Mouse (Mus musculus) CH12.LX (cell line): ENCODE results near the gene Mrpl52.

Experiments used
- BHLHE40 ChIP-seq: IDR thresholded peaks from 2 replicates; pipeline ENCODE4 v1.6.1; 2011; ENCODE audit warnings: mild to moderate bottlenecking, low read depth, low read length, improper control_type of control experiment
- CTCF ChIP-seq, 2 experiments: IDR thresholded peaks in 1 of 2; conservative IDR thresholded peaks in 1 of 2; 2 replicates each; pipeline ENCODE4 v1.5.1; 2011 to 2012; ENCODE audit warnings: low read depth in 2 of 2, low read length in 2 of 2, improper control_type of control experiment in 1 of 2, inconsistent platforms in 1 of 2, mild to moderate bottlenecking in 1 of 2, moderate library complexity in 1 of 2
- EP300 ChIP-seq: IDR thresholded peaks from 2 replicates; pipeline ENCODE4 v1.6.1; 2011; ENCODE audit warnings: low read length, improper control_type of control experiment
- GABPA ChIP-seq: IDR thresholded peaks from 2 replicates; pipeline ENCODE4 v1.6.1; 2012; ENCODE audit warnings: low read depth, low read length, improper control_type of control experiment, inconsistent platforms; ENCODE audit not compliant: insufficient replicate concordance
- KAT2A ChIP-seq: IDR thresholded peaks from 2 replicates; pipeline ENCODE4 v1.6.1; 2012; ENCODE audit warnings: low read length, improper control_type of control experiment, inconsistent platforms; ENCODE audit not compliant: insufficient replicate concordance
- POLR2AphosphoS2 ChIP-seq: IDR thresholded peaks from 2 replicates; pipeline ENCODE4 v1.6.1; 2011; ENCODE audit warnings: low read depth, low read length, improper control_type of control experiment
- TCF12 ChIP-seq: IDR thresholded peaks from 2 replicates; pipeline ENCODE4 v1.6.1; 2014; ENCODE audit warnings: low read depth, mild to moderate bottlenecking, inconsistent platforms, low read length, improper control_type of control experiment
- USF1 ChIP-seq: IDR thresholded peaks from 2 replicates; pipeline ENCODE4 v1.6.1; 2014; ENCODE audit warnings: low read depth, mild to moderate bottlenecking, inconsistent platforms, low read length, improper control_type of control experiment
- ZNF384 ChIP-seq: IDR thresholded peaks from 2 replicates; pipeline ENCODE4 v1.6.1; 2012; ENCODE audit warnings: low read depth, low read length, improper control_type of control experiment, inconsistent platforms

GRCm38 (mm10) chr14:54440538-54440937, 13.8 kb downstream of the Mrpl52 start:
- TF ChIP-seq CTCF (conservative IDR thresholded peaks at IDR 0.05 in 1 of 2, IDR thresholded peaks at IDR 0.05 in 1 of 2; ENCODE audit: low read depth in 2 of 2, low read length in 2 of 2) (no peak), KAT2A (no peak), ZNF384 (no peak), EP300 (no peak), TCF12 (no peak), GABPA (no peak), POLR2AphosphoS2 (no peak), BHLHE40 (no peak), USF1 (no peak)
